Mouse (Mus musculus) liver, adult (tissue): ENCODE measurements around the gene Sirt7.
A peak's percentile ranks its signal among the peaks of the same experiment; 100 is the strongest.

Experiments
- GATA4 ChIP-seq: IDR thresholded peaks from 2 replicates; pipeline ENCODE4 v1.6.1; 2014; ENCODE audit warnings: mild to moderate bottlenecking, low read length; ENCODE audit not compliant: insufficient replicate concordance

Sirt7 gene

GRCm38 (mm10) chr11:120629341-120629730, 4.3 kb upstream of the Sirt7 start:
- no peak for TF ChIP-seq GATA4

- TF ChIP-seq GATA4 = no peak
Observed at GRCm38 (mm10) chr11:120628601-120629340, 3.7 kb upstream of the Sirt7 start.

- no peak for TF ChIP-seq GATA4
Observed at GRCm38 (mm10) chr11:120627468-120628300, 2.6 kb upstream of the Sirt7 start.

GRCm38 (mm10) chr11:120626785-120627467, 1.9 kb upstream of the Sirt7 start:
- no peak for TF ChIP-seq GATA4

GRCm38 (mm10) chr11:120624680-120625111, 344 bp downstream of the Sirt7 start:
- TF ChIP-seq GATA4 = no peak

GRCm38 (mm10) chr11:120623961-120624679, 920 bp downstream of the Sirt7 start:
- no peak for TF ChIP-seq GATA4

- TF ChIP-seq GATA4 = no peak
Observed at GRCm38 (mm10) chr11:120622805-120623204, 2.2 kb downstream of the Sirt7 start.

GRCm38 (mm10) chr11:120620195-120620594, 4.8 kb downstream of the Sirt7 start:
- no peak for TF ChIP-seq GATA4

- no peak for TF ChIP-seq GATA4
Observed at GRCm38 (mm10) chr11:120618619-120619535, 6.2 kb downstream of the Sirt7 start.

GRCm38 (mm10) chr11:120617519-120618112, 7.4 kb downstream of the Sirt7 start, which contains the start of gene Pcyt2:
Gene Pcyt2, minus strand, starts transcription at chr11:120617936.
- no peak for TF ChIP-seq GATA4

GRCm38 (mm10) chr11:120616617-120617294, 8.3 kb downstream of the Sirt7 start:
- 0 out of 2 replicates have a peak, but pooled peaks have one; percentile 31 for TF ChIP-seq GATA4

GRCm38 (mm10) chr11:120615606-120616203, 9.3 kb downstream of the Sirt7 start:
- no peak for TF ChIP-seq GATA4
